Mouse (Mus musculus) right cerebral cortex, postnatal 25 days (tissue): Measurements from ENCODE around the gene Secisbp2l.

ENCODE experiments used
- DNase-seq: peaks from one replicate; pipeline ENCODE4 v3.0.0; 2022

The Secisbp2l gene

GRCm38 (mm10) chr2:125781978-125782718 is 522 bp downstream of the Secisbp2l start:
- DNase-seq = no peak

GRCm38 (mm10) chr2:125781006-125781405 is 1.7 kb downstream of the Secisbp2l start:
- DNase-seq = no peak

GRCm38 (mm10) chr2:125778380-125778779 is 4.3 kb downstream of the Secisbp2l start:
- no peak for DNase-seq

GRCm38 (mm10) chr2:125777018-125777417 is 5.7 kb downstream of the Secisbp2l start:
- DNase-seq = no peak

- DNase-seq = no peak
Observed at GRCm38 (mm10) chr2:125775661-125776060, 7.0 kb downstream of the Secisbp2l start.

- DNase-seq = no peak
Observed at GRCm38 (mm10) chr2:125774846-125775245, 7.8 kb downstream of the Secisbp2l start.

- DNase-seq = no peak
Observed at GRCm38 (mm10) chr2:125765029-125765428, 17.6 kb downstream of the Secisbp2l start.

- DNase-seq = no peak
Observed at GRCm38 (mm10) chr2:125764531-125764930, 18.1 kb downstream of the Secisbp2l start.

- DNase-seq = no peak
Observed at GRCm38 (mm10) chr2:125749330-125749729, 33.3 kb downstream of the Secisbp2l start.

GRCm38 (mm10) chr2:125739338-125739737 is 43.3 kb downstream of the Secisbp2l start:
- DNase-seq = no peak

GRCm38 (mm10) chr2:125738718-125739117 is 44.0 kb downstream of the Secisbp2l start:
- no peak for DNase-seq

GRCm38 (mm10) chr2:125736025-125736343 is 46.7 kb downstream of the Secisbp2l start:
- DNase-seq = no peak

GRCm38 (mm10) chr2:125735333-125736024 is 47.2 kb downstream of the Secisbp2l start:
- DNase-seq = no peak

- no peak for DNase-seq
Observed at GRCm38 (mm10) chr2:125734741-125735140, 47.9 kb downstream of the Secisbp2l start.

- DNase-seq = peak; percentile 88
Observed at GRCm38 (mm10) chr2:125731763-125732560, 50.7 kb downstream of the Secisbp2l start.

GRCm38 (mm10) chr2:125724546-125725114 is 58.0 kb downstream of the Secisbp2l start:
- DNase-seq = no peak

GRCm38 (mm10) chr2:125724086-125724430 is 58.6 kb downstream of the Secisbp2l start, which contains the start of gene Shc4:
Shc4 (minus strand) TSS chr2:125724148.
- no peak for DNase-seq

- peak; percentile 35 for DNase-seq
Observed at GRCm38 (mm10) chr2:125723408-125724085, 59.1 kb downstream of the Secisbp2l start.

GRCm38 (mm10) chr2:125723086-125723407 is 59.6 kb downstream of the Secisbp2l start:
- DNase-seq = no peak

- no peak for DNase-seq
Observed at GRCm38 (mm10) chr2:125716599-125716998, 66.1 kb downstream of the Secisbp2l start.

GRCm38 (mm10) chr2:125706510-125706921 is 76.2 kb downstream of the Secisbp2l start:
- DNase-seq = no peak

- DNase-seq = no peak
Observed at GRCm38 (mm10) chr2:125704907-125705631, 77.6 kb downstream of the Secisbp2l start.
